Mouse (Mus musculus): ENCODE measurements around the gene Coil. TPM values are rescaled to one million over a fixed set of nuclear protein-coding genes. Genes with fewer than 3 reads are reported as not detected.

Coil gene
- polyA plus RNA-seq (2015; fragmentation: Nextera tagmentation; extraction: Ambion mirVana) = 2.6 and 2.7 TPM in 2 replicates

GRCm38 (mm10) chr11:88970202-88970732 lies at the start of gene Coil:
TSS of gene Coil (plus strand) at chr11:88970252.
- DNase-seq = no peak
- ATAC-seq = no peak
- 26% methylated on average over 2 of the region's 2 CpGs for WGBS (ENCODE audit: insufficient replicate concordance)

GRCm38 (mm10) chr11:88926566-88926965 lies 43.5 kb upstream of the Coil start:
- Histone ChIP-seq H3K27me3 (ENCODE audit: insufficient read depth, low read length) (no peaks in the 10 kb centered on the region), H3K4me1 (ENCODE audit: insufficient read depth) (no peaks in the 10 kb centered on the region), H3K4me3 (ENCODE audit: low read depth, low read length) (no peak overlapping the region), H3K27ac (ENCODE audit: low read depth) (no peak overlapping the region), H3K9me3 (ENCODE audit: low read length) (no peaks in the 10 kb centered on the region), H3K4me2 (ENCODE audit: low read depth, low read length) (no peak overlapping the region), H3K36me3 (replicated peaks; ENCODE audit: insufficient read depth, low read length) (peaks cover 21% of the 10 kb centered on the region; the same call in 1 of the 2 replicates), H3K9ac (replicated peaks) (no peak overlapping the region)
- 69% methylated on average over 5 of the region's 5 CpGs for WGBS (ENCODE audit: insufficient replicate concordance)
- TF ChIP-seq EP300 (IDR thresholded peaks at IDR 0.05; ENCODE audit: low read depth) (no peak), CTCF (IDR thresholded peaks at IDR 0.05; ENCODE audit: low read depth) (no peak)
- DNase-seq = no peak
- ATAC-seq = no peak

More at GRCm38 (mm10) chr11:88970202-88970732, at the start of gene Coil:
- TF ChIP-seq CTCF (IDR thresholded peaks at IDR 0.05; ENCODE audit: low read depth) (no peak), EP300 (IDR thresholded peaks at IDR 0.05; ENCODE audit: low read depth) (no peak)
- Histone ChIP-seq H3K4me2 (ENCODE audit: low read depth, low read length) (no peak within 1 kb of the TSS), H3K4me3 (ENCODE audit: low read depth, low read length) (no peak within 1 kb of the TSS), H3K36me3 (replicated peaks; ENCODE audit: insufficient read depth, low read length) (no peaks in the 10 kb centered on the region), H3K9me3 (ENCODE audit: low read length) (no peaks in the 10 kb centered on the region), H3K9ac (replicated peaks) (no peak within 1 kb of the TSS), H3K27ac (ENCODE audit: low read depth) (no peak within 1 kb of the TSS), H3K27me3 (ENCODE audit: insufficient read depth, low read length) (no peaks in the 10 kb centered on the region), H3K4me1 (ENCODE audit: insufficient read depth) (peaks cover 6% of the 10 kb centered on the region)

- no peaks in the 10 kb centered on the region for H3K9me3 ChIP-seq (ENCODE audit: low read length)
- no peaks in the 10 kb centered on the region for H3K4me1 ChIP-seq (ENCODE audit: insufficient read depth)
- no peak overlapping the region for H3K4me3 ChIP-seq (ENCODE audit: low read depth, low read length)
These were observed 38.1 kb upstream of the Coil start for GRCm38 (mm10) chr11:88931692-88932530.

GRCm38 (mm10) chr11:88933030-88933429 lies 37.0 kb upstream of the Coil start:
- peaks cover 9% of the 10 kb centered on the region; the same call in 1 of the 2 replicates for H3K36me3 ChIP-seq (replicated peaks; ENCODE audit: insufficient read depth, low read length)
- WGBS (ENCODE audit: insufficient replicate concordance) = 89% methylated on average over 9 of the region's 9 CpGs

More at GRCm38 (mm10) chr11:88931692-88932530, 38.1 kb upstream of the Coil start:
- no peak overlapping the region for H3K4me2 ChIP-seq (ENCODE audit: low read depth, low read length)
- no peak for ATAC-seq
- no peak overlapping the region for H3K27ac ChIP-seq (ENCODE audit: low read depth)
- WGBS (ENCODE audit: insufficient replicate concordance) = 80% methylated on average over 14 of the region's 14 CpGs
- H3K36me3 ChIP-seq (replicated peaks; ENCODE audit: insufficient read depth, low read length) = peaks cover 11% of the 10 kb centered on the region; the same call in 1 of the 2 replicates
- no peak for DNase-seq
- no peak overlapping the region for H3K9ac ChIP-seq (replicated peaks)
- no peaks in the 10 kb centered on the region for H3K27me3 ChIP-seq (ENCODE audit: insufficient read depth, low read length)
- TF ChIP-seq CTCF (IDR thresholded peaks at IDR 0.05; ENCODE audit: low read depth) = no peak

GRCm38 (mm10) chr11:88934089-88935000 lies 35.7 kb upstream of the Coil start:
- WGBS (ENCODE audit: insufficient replicate concordance) = 86% methylated on average over 19 of the region's 19 CpGs
- Histone ChIP-seq H3K4me2 (ENCODE audit: low read depth, low read length) (no peak overlapping the region), H3K9me3 (ENCODE audit: low read length) (no peaks in the 10 kb centered on the region), H3K36me3 (replicated peaks; ENCODE audit: insufficient read depth, low read length) (peaks cover 6% of the 10 kb centered on the region; the same call in 1 of the 2 replicates), H3K4me1 (ENCODE audit: insufficient read depth) (no peaks in the 10 kb centered on the region), H3K27ac (ENCODE audit: low read depth) (no peak overlapping the region), H3K9ac (replicated peaks) (no peak overlapping the region), H3K4me3 (ENCODE audit: low read depth, low read length) (no peak overlapping the region), H3K27me3 (ENCODE audit: insufficient read depth, low read length) (no peaks in the 10 kb centered on the region)
- ATAC-seq = no peak
- no peak for TF ChIP-seq EP300 (IDR thresholded peaks at IDR 0.05; ENCODE audit: low read depth)
- no peak for DNase-seq

More at GRCm38 (mm10) chr11:88933030-88933429, 37.0 kb upstream of the Coil start:
- H3K27me3 ChIP-seq (ENCODE audit: insufficient read depth, low read length) = no peaks in the 10 kb centered on the region
- H3K9me3 ChIP-seq (ENCODE audit: low read length) = no peaks in the 10 kb centered on the region
- DNase-seq (no peak), ATAC-seq (no peak)
- TF ChIP-seq EP300 (IDR thresholded peaks at IDR 0.05; ENCODE audit: low read depth) (no peak), CTCF (IDR thresholded peaks at IDR 0.05; ENCODE audit: low read depth) (no peak)
- H3K4me2 ChIP-seq (ENCODE audit: low read depth, low read length) = no peak overlapping the region
- H3K27ac ChIP-seq (ENCODE audit: low read depth) = no peak overlapping the region
- H3K9ac ChIP-seq (replicated peaks) = no peak overlapping the region
- no peaks in the 10 kb centered on the region for H3K4me1 ChIP-seq (ENCODE audit: insufficient read depth)
- H3K4me3 ChIP-seq (ENCODE audit: low read depth, low read length) = no peak overlapping the region
